Mouse (Mus musculus) kidney, adult 8-10 months (tissue): Measurements from ENCODE around the gene Vmn1r196.
"Not testable (repeated sequence)": the region's sequence is repeated elsewhere in the genome, so short reads cannot be mapped to it uniquely, and the experiment has no call there.

ENCODE experiments used
- DNase-seq, 2 experiments: peaks; one replicate each; pipeline ENCODE4 v3.0.0; 2022

Gene Vmn1r196

DNA sequence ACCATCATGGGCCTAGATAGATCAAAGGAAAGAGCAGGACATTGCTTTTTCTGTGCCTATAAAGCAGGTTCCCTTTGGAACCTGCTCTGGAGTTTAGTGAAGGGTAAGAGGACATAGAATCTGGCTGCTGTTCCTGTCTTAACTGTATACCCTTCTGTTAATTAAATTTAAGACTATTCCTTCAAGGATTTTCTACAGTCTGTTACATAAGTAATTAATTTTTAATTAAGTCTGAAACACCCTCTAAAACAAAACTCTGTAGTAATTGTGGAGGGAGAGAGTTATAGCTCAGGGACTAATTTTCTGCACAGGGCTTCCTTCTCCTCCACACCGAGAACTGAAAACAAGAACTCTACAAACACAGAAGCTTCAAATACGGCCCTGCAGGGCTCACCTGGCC is at the start of gene Vmn1r196:
Gene Vmn1r196, plus strand, starts transcription at position 301 of the 400 bp plus-strand sequence.
- DNase-seq: no peak

DNA sequence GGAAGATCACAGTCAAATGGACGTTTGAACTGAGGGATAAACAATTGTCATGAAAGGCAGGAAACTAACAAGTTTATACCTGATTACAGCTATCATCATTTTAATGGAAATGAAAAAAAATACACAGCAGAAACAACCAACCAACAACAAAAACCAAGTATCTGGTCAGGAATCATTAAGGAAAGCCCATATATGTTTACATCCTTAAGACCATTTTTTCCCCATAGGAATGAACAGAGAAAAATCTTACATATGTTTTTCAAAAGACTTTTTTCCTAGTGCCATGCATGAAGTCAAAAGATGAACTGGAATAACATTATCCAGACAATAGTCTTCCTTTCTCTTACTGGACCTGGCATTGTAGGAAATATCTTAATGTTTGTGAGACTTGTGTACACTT is 45.8 kb upstream of the Vmn1r196 start, which contains the start of gene Vmn1r194:
Gene Vmn1r194, plus strand, starts transcription at position 301 of the 400 bp plus-strand sequence.
- no peak for DNase-seq

GRCm38 (mm10) chr13:22270222-22270621 is 19.5 kb upstream of the Vmn1r196 start, which contains the start of gene Vmn1r195:
Vmn1r195 (plus strand) TSS chr13:22270522.
- DNase-seq: not testable (repeated sequence)

DNA sequence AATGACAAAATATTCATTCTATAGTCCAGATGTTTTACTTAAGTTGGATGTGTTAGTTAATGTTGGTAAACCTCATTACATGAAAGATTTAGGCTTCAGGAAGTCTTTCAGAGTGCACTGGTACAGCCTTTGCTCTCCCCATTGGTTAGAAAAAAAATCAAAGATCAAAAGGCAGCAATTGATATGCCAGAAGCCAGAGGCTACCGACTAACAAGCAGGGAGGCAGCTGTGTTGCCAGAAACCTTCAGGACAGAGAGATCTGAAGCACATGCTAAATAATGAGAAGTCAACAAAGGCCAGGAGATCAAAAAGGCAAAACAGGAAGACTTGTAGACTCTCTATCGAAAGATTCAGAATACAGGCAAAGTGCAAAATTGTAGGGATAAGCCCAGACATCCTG is 18.0 kb upstream of the Vmn1r196 start:
- DNase-seq: no peak

- DNase-seq: no peak
Measured at GRCm38 (mm10) chr13:22284578-22284977, 5.1 kb upstream of the Vmn1r196 start.

DNA sequence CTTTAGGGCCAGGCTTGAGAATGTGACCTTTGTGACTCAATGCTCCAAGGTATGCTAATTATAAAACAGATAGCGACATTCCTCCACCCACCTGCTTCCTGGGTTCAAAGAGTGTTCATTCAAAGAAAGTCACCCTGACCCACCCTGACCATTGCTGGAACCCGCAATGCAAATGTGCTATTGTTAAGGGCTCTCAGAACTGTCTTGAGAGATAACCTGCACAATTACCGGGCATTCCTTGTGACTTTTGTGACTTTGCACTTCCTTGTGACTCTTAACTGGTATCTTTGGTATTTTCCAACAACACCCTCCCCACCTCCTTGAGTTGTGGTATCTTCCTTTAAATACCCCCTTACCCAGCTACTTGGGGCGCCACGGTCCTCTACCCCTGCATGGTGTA is 18.4 kb downstream of the Vmn1r196 start:
- DNase-seq: not testable (repeated sequence)

- peak in 1 of 2 experiments; percentile 37 for DNase-seq
Measured at GRCm38 (mm10) chr13:22315361-22315760, 25.6 kb downstream of the Vmn1r196 start.

- DNase-seq: no peak
Measured at GRCm38 (mm10) chr13:22317366-22317765, 27.6 kb downstream of the Vmn1r196 start.

- DNase-seq: no peak
Measured at GRCm38 (mm10) chr13:22320091-22320490, 30.4 kb downstream of the Vmn1r196 start.

DNA sequence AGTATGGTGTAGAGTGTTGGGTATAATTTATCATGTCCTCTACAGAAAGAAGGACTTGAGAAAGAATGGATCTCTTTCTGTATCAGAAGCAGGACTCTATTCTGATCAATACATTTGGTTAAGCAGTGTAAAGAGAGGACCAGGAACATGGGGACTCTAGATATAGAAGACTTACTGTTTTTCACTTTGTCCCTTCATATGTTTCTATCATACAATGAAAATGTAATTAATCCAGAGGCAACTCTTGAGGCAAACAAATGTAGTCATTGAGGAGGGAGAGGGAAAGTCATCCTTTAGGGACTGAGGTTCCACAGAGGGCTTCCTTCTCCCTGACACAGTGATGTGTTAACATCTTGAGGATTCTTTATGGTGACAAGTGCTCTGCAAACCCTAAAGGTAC is 34.6 kb downstream of the Vmn1r196 start, which contains the start of gene Vmn1r197:
Gene Vmn1r197, plus strand, starts transcription at position 301 of the 400 bp plus-strand sequence.
- DNase-seq: no peak

DNA sequence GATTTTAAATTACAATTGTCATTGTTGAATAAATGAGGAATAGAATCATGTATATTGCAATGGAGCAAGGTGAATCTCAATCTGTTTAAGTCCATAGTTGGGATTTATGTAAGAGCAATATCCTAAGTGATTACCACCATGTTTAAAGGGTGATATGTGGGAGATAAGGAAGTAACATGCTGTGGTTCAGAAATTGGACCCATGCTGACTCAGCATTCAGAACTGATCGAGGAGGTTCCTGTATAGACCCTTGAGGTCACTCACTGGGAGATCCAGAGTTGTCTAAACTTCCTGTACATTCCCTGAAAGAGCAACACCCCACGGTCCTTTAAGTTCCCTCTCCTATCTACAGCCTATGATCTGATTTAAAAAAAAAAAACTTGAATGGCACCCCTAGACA is 43.5 kb downstream of the Vmn1r196 start:
- no peak for DNase-seq

DNA sequence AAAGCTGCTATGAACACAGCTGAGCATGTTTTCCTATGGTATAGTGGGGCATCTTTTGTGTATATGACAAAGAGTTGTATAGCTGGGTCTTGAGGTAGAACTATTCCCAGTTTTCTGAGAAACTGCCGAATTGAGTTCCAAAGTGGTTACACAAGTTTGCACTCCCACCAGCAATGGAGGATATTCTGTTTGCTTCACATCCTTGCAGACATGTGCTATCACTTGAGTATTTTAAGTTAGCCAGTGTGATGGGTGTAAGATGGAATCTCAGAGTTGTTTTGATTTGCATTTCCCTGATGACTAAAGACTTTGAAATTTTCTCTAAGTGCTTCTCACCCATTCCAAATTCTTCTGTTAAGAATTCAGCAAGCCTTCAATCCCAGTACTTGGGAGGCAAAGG is 45.8 kb downstream of the Vmn1r196 start:
- no peak for DNase-seq
